Mouse (Mus musculus) CH12.LX (cell line): ENCODE results near the gene Gm26897.

Experiments
- CTCF ChIP-seq, 2 experiments: IDR thresholded peaks in 1 of 2; conservative IDR thresholded peaks in 1 of 2; 2 replicates each; pipeline ENCODE4 v1.5.1; 2011 to 2012; ENCODE audit warnings: low read depth in 2 of 2, low read length in 2 of 2, improper control_type of control experiment in 1 of 2, inconsistent platforms in 1 of 2, mild to moderate bottlenecking in 1 of 2, moderate library complexity in 1 of 2
- POLR2A ChIP-seq: IDR thresholded peaks from 2 replicates; pipeline ENCODE4 v1.6.1; 2011; ENCODE audit warnings: low read depth, mild to moderate bottlenecking, improper control_type of control experiment, low read length

- TF ChIP-seq POLR2A (no peak), CTCF (conservative IDR thresholded peaks at IDR 0.05 in 1 of 2, IDR thresholded peaks at IDR 0.05 in 1 of 2; ENCODE audit: low read depth in 2 of 2, low read length in 2 of 2) (no peak)
Measured at GRCm38 (mm10) chr5:111733851-111734250, at the start of gene Gm26897.
